Mouse (Mus musculus): ENCODE data around the gene Erp29.
A peak's percentile ranks its signal among the peaks of the same experiment; 100 is the strongest.

Erp29 gene

GRCm38 (mm10) chr5:121389691-121390090, 62.6 kb downstream of the Erp29 start:
- DNase-seq (ENCODE audit: extremely low spot score, low spot score): no peak

- no peak for DNase-seq (ENCODE audit: extremely low spot score, low spot score)
Measured at GRCm38 (mm10) chr5:121389106-121389505, 63.2 kb downstream of the Erp29 start.

- DNase-seq (ENCODE audit: extremely low spot score, low spot score): no peak
Measured at GRCm38 (mm10) chr5:121387126-121387525, 65.2 kb downstream of the Erp29 start.

GRCm38 (mm10) chr5:121386120-121386909, 66.0 kb downstream of the Erp29 start:
- DNase-seq (ENCODE audit: extremely low spot score, low spot score): no peak

GRCm38 (mm10) chr5:121385461-121386119, 66.7 kb downstream of the Erp29 start, which contains the start of gene Trafd1:
Gene Trafd1 (minus strand): TSS chr5:121385632.
- DNase-seq (ENCODE audit: extremely low spot score, low spot score): peak; percentile 92

- peak; percentile 76 for DNase-seq (ENCODE audit: extremely low spot score, low spot score)
Measured at GRCm38 (mm10) chr5:121384757-121385460, 67.4 kb downstream of the Erp29 start.

- no peak for DNase-seq (ENCODE audit: extremely low spot score, low spot score)
Measured at GRCm38 (mm10) chr5:121383857-121384756, 68.2 kb downstream of the Erp29 start.

- DNase-seq (ENCODE audit: extremely low spot score, low spot score): no peak
Measured at GRCm38 (mm10) chr5:121380692-121381091, 71.6 kb downstream of the Erp29 start.

GRCm38 (mm10) chr5:121378678-121379256, 73.5 kb downstream of the Erp29 start:
- DNase-seq (ENCODE audit: extremely low spot score, low spot score): no peak

All from neural tube, embryonic 10.5 days (tissue).